Mouse (Mus musculus): ENCODE measurements around the gene Sergef. TPM values are rescaled to one million over a fixed set of nuclear protein-coding genes. Genes with fewer than 3 reads are reported as not detected.
A peak's percentile ranks its signal among the peaks of the same experiment; 100 is the strongest.

Gene Sergef
- polyA plus RNA-seq, 1 experiment from 2014 or later, result 32.6 TPM

DNA sequence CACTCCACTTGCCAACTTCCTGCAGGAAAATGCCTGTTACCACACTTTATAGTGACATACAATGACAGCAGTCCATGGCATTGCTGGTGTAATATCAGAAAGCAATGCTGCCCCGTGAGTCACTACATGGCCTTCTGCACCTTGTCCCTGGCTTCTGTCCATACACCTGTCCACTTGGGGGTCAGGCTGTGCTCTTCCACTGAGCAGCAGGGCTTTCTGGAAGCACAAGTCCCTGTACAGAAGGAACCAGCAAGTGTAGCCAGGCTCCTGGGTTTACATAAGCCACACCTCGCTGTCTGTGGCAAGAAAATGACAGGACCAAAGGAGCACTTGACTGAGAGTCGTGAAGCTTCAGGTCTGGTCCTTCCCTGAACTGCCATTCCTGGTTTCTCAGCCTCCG, 30.3 kb downstream of the Sergef start:
- no peaks in the 10 kb centered on the region for H3K36me3 ChIP-seq (ENCODE audit: control insufficient read depth, insufficient read depth)
- no peak overlapping the region for H3K27ac ChIP-seq (ENCODE audit: low read length)
- no peak overlapping the region for H3K9ac ChIP-seq (replicated peaks; ENCODE audit: low read depth, low read length)
- WGBS, result 90% methylated on average over 4 of the region's 4 CpGs
- ATAC-seq, result no peak
- no peak overlapping the region for H3K4me2 ChIP-seq (ENCODE audit: low read length)
- H3K9me3 ChIP-seq (ENCODE audit: control insufficient read depth, low read length), result no peaks in the 10 kb centered on the region
- no peak overlapping the region for H3K4me3 ChIP-seq (replicated peaks; ENCODE audit: low read length)
- H3K27me3 ChIP-seq (replicated peaks; ENCODE audit: control insufficient read depth, insufficient read depth, low read length), result no peaks in the 10 kb centered on the region
- H3K4me1 ChIP-seq (replicated peaks; ENCODE audit: control insufficient read depth, insufficient read depth, low read length), result peaks cover 13% of the 10 kb centered on the region

- Histone ChIP-seq H3K9me3 (ENCODE audit: control insufficient read depth, low read length) (no peaks in the 10 kb centered on the region), H3K27ac (ENCODE audit: low read length) (no peak overlapping the region), H3K4me3 (replicated peaks; ENCODE audit: low read length) (no peak overlapping the region), H3K4me1 (replicated peaks; ENCODE audit: control insufficient read depth, insufficient read depth, low read length) (peaks cover 19% of the 10 kb centered on the region), H3K36me3 (ENCODE audit: control insufficient read depth, insufficient read depth) (no peaks in the 10 kb centered on the region), H3K4me2 (ENCODE audit: low read length) (no peak overlapping the region), H3K27me3 (replicated peaks; ENCODE audit: control insufficient read depth, insufficient read depth, low read length) (no peaks in the 10 kb centered on the region), H3K9ac (replicated peaks; ENCODE audit: low read depth, low read length) (no peak overlapping the region)
- ATAC-seq, result peak; percentile 44
- WGBS, result 52% methylated on average over 11 of the region's 11 CpGs
Measured at GRCm38 (mm10) chr7:46607428-46608055, 32.1 kb downstream of the Sergef start.

DNA sequence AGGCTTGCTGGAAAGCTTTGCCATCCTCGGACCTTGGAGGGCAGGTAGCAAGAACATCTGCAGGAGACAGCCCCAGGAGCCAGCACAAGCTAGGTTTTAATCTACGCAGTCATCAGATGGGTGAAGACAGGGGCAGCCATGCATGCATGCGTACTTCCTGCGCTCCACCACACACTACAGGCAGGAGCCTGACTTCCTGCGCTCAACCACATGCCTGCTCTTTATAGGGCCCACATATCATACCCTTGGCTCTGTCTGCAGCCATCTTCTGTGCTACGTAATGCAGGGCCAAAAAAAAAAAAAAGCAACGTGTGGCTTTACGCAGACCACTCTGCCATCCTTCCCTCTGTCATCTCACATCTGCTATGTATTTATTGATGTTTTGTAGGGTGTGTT, 32.6 kb downstream of the Sergef start:
- Histone ChIP-seq H3K4me2 (ENCODE audit: low read length) (no peak overlapping the region), H3K27ac (ENCODE audit: low read length) (no peak overlapping the region), H3K9ac (replicated peaks; ENCODE audit: low read depth, low read length) (no peak overlapping the region), H3K4me3 (replicated peaks; ENCODE audit: low read length) (no peak overlapping the region), H3K9me3 (ENCODE audit: control insufficient read depth, low read length) (no peaks in the 10 kb centered on the region), H3K27me3 (replicated peaks; ENCODE audit: control insufficient read depth, insufficient read depth, low read length) (no peaks in the 10 kb centered on the region), H3K36me3 (ENCODE audit: control insufficient read depth, insufficient read depth) (no peaks in the 10 kb centered on the region), H3K4me1 (replicated peaks; ENCODE audit: control insufficient read depth, insufficient read depth, low read length) (peaks cover 22% of the 10 kb centered on the region)
- peak; percentile 47 for ATAC-seq
- 68% methylated on average over 8 of the region's 8 CpGs for WGBS

GRCm38 (mm10) chr7:46606391-46607030, 33.1 kb downstream of the Sergef start:
- no peak overlapping the region for H3K9ac ChIP-seq (replicated peaks; ENCODE audit: low read depth, low read length)
- no peak overlapping the region for H3K27ac ChIP-seq (ENCODE audit: low read length)
- 78% methylated on average over 7 of the region's 7 CpGs for WGBS
- H3K9me3 ChIP-seq (ENCODE audit: control insufficient read depth, low read length), result no peaks in the 10 kb centered on the region
- H3K4me2 ChIP-seq (ENCODE audit: low read length), result no peak overlapping the region
- H3K4me3 ChIP-seq (replicated peaks; ENCODE audit: low read length), result no peak overlapping the region
- 0 out of 2 replicates have a peak, but pooled peaks have one; percentile 17 for ATAC-seq
- no peaks in the 10 kb centered on the region for H3K27me3 ChIP-seq (replicated peaks; ENCODE audit: control insufficient read depth, insufficient read depth, low read length)
- H3K36me3 ChIP-seq (ENCODE audit: control insufficient read depth, insufficient read depth), result no peaks in the 10 kb centered on the region
- H3K4me1 ChIP-seq (replicated peaks; ENCODE audit: control insufficient read depth, insufficient read depth, low read length), result peaks cover 24% of the 10 kb centered on the region

DNA sequence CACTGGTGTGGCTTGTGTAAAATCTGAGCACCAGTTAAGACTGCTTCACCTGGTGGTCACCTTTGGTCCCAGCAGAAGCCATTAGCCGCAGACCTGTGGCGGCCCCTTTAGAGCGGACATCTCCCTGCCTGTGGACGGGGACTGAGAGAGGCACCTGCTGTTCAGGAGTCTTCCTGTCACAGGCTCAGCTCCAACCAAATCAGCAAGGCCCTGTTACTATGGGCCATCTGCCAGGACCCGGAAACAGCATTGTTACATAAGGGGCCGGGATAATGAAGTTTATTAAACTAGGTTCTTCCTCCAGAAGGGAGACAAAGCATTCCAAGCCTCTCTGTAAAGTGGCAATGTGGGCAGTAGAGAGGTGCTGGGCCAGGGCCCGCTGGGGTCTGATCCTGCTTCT, 36.6 kb downstream of the Sergef start:
- Histone ChIP-seq H3K27ac (ENCODE audit: low read length) (no peak overlapping the region), H3K4me2 (ENCODE audit: low read length) (no peak overlapping the region), H3K36me3 (ENCODE audit: control insufficient read depth, insufficient read depth) (no peaks in the 10 kb centered on the region), H3K27me3 (replicated peaks; ENCODE audit: control insufficient read depth, insufficient read depth, low read length) (no peaks in the 10 kb centered on the region), H3K4me3 (replicated peaks; ENCODE audit: low read length) (no peak overlapping the region), H3K9me3 (ENCODE audit: control insufficient read depth, low read length) (no peaks in the 10 kb centered on the region), H3K9ac (replicated peaks; ENCODE audit: low read depth, low read length) (no peak overlapping the region), H3K4me1 (replicated peaks; ENCODE audit: control insufficient read depth, insufficient read depth, low read length) (peaks cover 33% of the 10 kb centered on the region)
- ATAC-seq, result no peak
- WGBS, result 51% methylated on average over 7 of the region's 7 CpGs

GRCm38 (mm10) chr7:46602079-46602478, 37.5 kb downstream of the Sergef start:
- 13% methylated on average over 4 of the region's 4 CpGs for WGBS
- H3K36me3 ChIP-seq (ENCODE audit: control insufficient read depth, insufficient read depth), result no peaks in the 10 kb centered on the region

GRCm38 (mm10) chr7:46601097-46601496, 38.5 kb downstream of the Sergef start:
- Histone ChIP-seq H3K27ac (ENCODE audit: low read length) (peak overlapping the region; percentile 72; the same call in 1 of the 2 replicates), H3K9me3 (ENCODE audit: control insufficient read depth, low read length) (no peaks in the 10 kb centered on the region), H3K27me3 (replicated peaks; ENCODE audit: control insufficient read depth, insufficient read depth, low read length) (no peaks in the 10 kb centered on the region), H3K4me3 (replicated peaks; ENCODE audit: low read length) (no peak overlapping the region), H3K4me1 (replicated peaks; ENCODE audit: control insufficient read depth, insufficient read depth, low read length) (peaks cover 24% of the 10 kb centered on the region), H3K9ac (replicated peaks; ENCODE audit: low read depth, low read length) (no peak overlapping the region), H3K36me3 (ENCODE audit: control insufficient read depth, insufficient read depth) (no peaks in the 10 kb centered on the region), H3K4me2 (ENCODE audit: low read length) (no peak overlapping the region)
- WGBS, result 58% methylated on average over 5 of the region's 5 CpGs
- no peak for ATAC-seq

More at GRCm38 (mm10) chr7:46602079-46602478, 37.5 kb downstream of the Sergef start:
- ATAC-seq, result peak; percentile 82
- Histone ChIP-seq H3K9me3 (ENCODE audit: control insufficient read depth, low read length) (no peaks in the 10 kb centered on the region), H3K9ac (replicated peaks; ENCODE audit: low read depth, low read length) (no peak overlapping the region), H3K4me1 (replicated peaks; ENCODE audit: control insufficient read depth, insufficient read depth, low read length) (peaks cover 30% of the 10 kb centered on the region), H3K27me3 (replicated peaks; ENCODE audit: control insufficient read depth, insufficient read depth, low read length) (no peaks in the 10 kb centered on the region), H3K4me3 (replicated peaks; ENCODE audit: low read length) (no peak overlapping the region), H3K27ac (ENCODE audit: low read length) (peak overlapping the region; percentile 56; the same call in 1 of the 2 replicates), H3K4me2 (ENCODE audit: low read length) (no peak overlapping the region)

GRCm38 (mm10) chr7:46597006-46597405, 42.6 kb downstream of the Sergef start:
- WGBS, result 98% methylated on average over 2 of the region's 2 CpGs
- Histone ChIP-seq H3K27me3 (replicated peaks; ENCODE audit: control insufficient read depth, insufficient read depth, low read length) (no peaks in the 10 kb centered on the region), H3K9me3 (ENCODE audit: control insufficient read depth, low read length) (no peaks in the 10 kb centered on the region), H3K4me1 (replicated peaks; ENCODE audit: control insufficient read depth, insufficient read depth, low read length) (peaks cover 14% of the 10 kb centered on the region), H3K36me3 (ENCODE audit: control insufficient read depth, insufficient read depth) (no peaks in the 10 kb centered on the region), H3K9ac (replicated peaks; ENCODE audit: low read depth, low read length) (no peak overlapping the region), H3K27ac (ENCODE audit: low read length) (no peak overlapping the region), H3K4me3 (replicated peaks; ENCODE audit: low read length) (no peak overlapping the region), H3K4me2 (ENCODE audit: low read length) (no peak overlapping the region)
- no peak for ATAC-seq

DNA sequence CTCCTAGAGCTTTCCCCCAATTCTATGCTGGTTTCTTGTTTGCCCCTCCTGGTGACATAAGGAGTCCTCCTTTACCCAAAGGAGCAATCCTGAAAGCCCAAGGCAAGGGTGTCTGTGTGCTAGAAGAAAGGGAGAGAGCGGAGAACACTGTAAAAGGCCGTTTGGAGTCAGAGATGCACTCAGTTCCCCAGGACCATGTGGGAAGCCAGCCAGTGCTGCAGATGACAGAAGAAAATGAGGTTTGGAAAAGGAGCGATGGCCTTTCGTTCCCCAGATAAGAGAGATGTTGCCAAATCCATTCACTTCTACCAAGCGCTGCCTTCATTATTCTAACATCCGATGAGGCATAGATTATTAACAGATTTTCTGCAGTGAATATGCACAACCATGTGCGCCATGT, 48.1 kb downstream of the Sergef start:
- H3K4me3 ChIP-seq (replicated peaks; ENCODE audit: low read length), result no peak overlapping the region
- H3K4me2 ChIP-seq (ENCODE audit: low read length), result no peak overlapping the region
- ATAC-seq, result no peak
- H3K27me3 ChIP-seq (replicated peaks; ENCODE audit: control insufficient read depth, insufficient read depth, low read length), result no peaks in the 10 kb centered on the region
- no peaks in the 10 kb centered on the region for H3K36me3 ChIP-seq (ENCODE audit: control insufficient read depth, insufficient read depth)
- no peak overlapping the region for H3K9ac ChIP-seq (replicated peaks; ENCODE audit: low read depth, low read length)
- H3K27ac ChIP-seq (ENCODE audit: low read length), result no peak overlapping the region
- 65% methylated on average over 7 of the region's 7 CpGs for WGBS
- no peaks in the 10 kb centered on the region for H3K9me3 ChIP-seq (ENCODE audit: control insufficient read depth, low read length)
- no peaks in the 10 kb centered on the region for H3K4me1 ChIP-seq (replicated peaks; ENCODE audit: control insufficient read depth, insufficient read depth, low read length)
